Mouse (Mus musculus) bone marrow macrophage, adult 2 months (primary cell): Measurements from ENCODE around the gene Lrrc38.

ENCODE experiments used
- CTCF ChIP-seq: IDR thresholded peaks from 2 replicates; pipeline ENCODE4 v1.5.1; 2012; ENCODE audit warnings: low read depth, mild to moderate bottlenecking, low read length, moderate library complexity
- POLR2A ChIP-seq: IDR thresholded peaks from 2 replicates; pipeline ENCODE4 v1.6.1; 2012; ENCODE audit warnings: mild to moderate bottlenecking, low read depth, low read length, borderline replicate concordance

DNA sequence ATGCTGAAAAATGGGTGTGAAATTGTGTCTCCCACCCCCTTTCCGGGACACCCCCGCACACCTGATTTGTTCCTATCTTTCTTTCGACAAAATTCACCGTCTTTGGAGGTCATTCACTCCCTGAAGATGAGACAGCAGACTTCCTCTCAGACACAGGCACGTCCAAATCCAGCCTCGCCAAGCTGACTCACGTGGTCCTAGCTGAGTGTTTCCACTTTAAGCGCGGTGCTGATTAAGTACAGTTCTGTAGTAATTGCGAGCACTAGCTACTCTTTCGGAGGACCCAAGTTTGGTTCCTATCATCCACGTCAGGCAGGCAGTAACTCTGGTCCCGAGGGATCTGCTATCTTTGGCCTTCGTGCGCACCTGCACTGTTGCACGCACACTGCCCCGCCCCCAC is 14.6 kb upstream of the Lrrc38 start:
- TF ChIP-seq CTCF = no peak
- no peak for TF ChIP-seq POLR2A
